Mouse (Mus musculus) lung, postnatal 0 days (tissue): ENCODE data around the gene Tubg1. TPM values are rescaled to one million over a fixed set of nuclear protein-coding genes. Genes with fewer than 3 reads are reported as not detected.

Experiments used
- ATAC-seq: fragments of 200-750 bp; cut with Nextera tagmentation; 2 replicates; pipeline ENCODE4 v1.8.0; 2017; ENCODE audit warnings: moderate library complexity
- DNase-seq: peaks from one replicate; pipeline ENCODE4 v3.0.0-alpha.2; 2016; ENCODE audit warnings: low spot score
- H3K27ac ChIP-seq: fragments of 300-500 bp; sonication (generic); 2 replicates; pipeline ENCODE4 v1.5.1; 2014; ENCODE audit warnings: antibody characterized with exemption, mild to moderate bottlenecking, low read length, mixed read lengths
- H3K27me3 ChIP-seq: fragments of 300-500 bp; sonication (generic); replicated peaks from 2 replicates; pipeline ENCODE4 v1.6.1; 2014; ENCODE audit warnings: low read length, mixed read lengths; ENCODE audit not compliant: insufficient read depth
- H3K36me3 ChIP-seq: fragments of 300-500 bp; sonication (generic); 2 replicates; pipeline ENCODE4 v1.6.1; 2014; ENCODE audit warnings: low read length, mixed read lengths; ENCODE audit not compliant: insufficient read depth
- H3K4me1 ChIP-seq: fragments of 300-500 bp; sonication (generic); 2 replicates; pipeline ENCODE4 v1.6.1; 2014; ENCODE audit warnings: antibody characterized with exemption, low read depth, low read length, mixed read lengths; ENCODE audit not compliant: insufficient read depth
- H3K4me2 ChIP-seq: fragments of 300-500 bp; sonication (generic); replicated peaks from 2 replicates; pipeline ENCODE4 v1.6.1; 2014; ENCODE audit warnings: low read depth, mild to moderate bottlenecking, low read length, moderate library complexity, mixed read lengths
- H3K4me3 ChIP-seq: fragments of 300-500 bp; sonication (generic); 2 replicates; pipeline ENCODE4 v1.5.1; 2014; ENCODE audit warnings: low read depth, low read length
- H3K9ac ChIP-seq: fragments of 300-500 bp; sonication (generic); replicated peaks from 2 replicates; pipeline ENCODE4 v1.6.1; 2014; ENCODE audit warnings: low read depth, mild to moderate bottlenecking
- H3K9me3 ChIP-seq: fragments of 300-500 bp; sonication (generic); 2 replicates; pipeline ENCODE4 v1.6.1; 2016; ENCODE audit warnings: low read length, mixed read lengths
- CTCF ChIP-seq: IDR thresholded peaks from 2 replicates; pipeline ENCODE4 v1.5.1; 2016; ENCODE audit warnings: antibody characterized with exemption, mild to moderate bottlenecking
- EP300 ChIP-seq: IDR thresholded peaks from 2 replicates; pipeline ENCODE4 v1.6.1; 2016; ENCODE audit warnings: antibody characterized with exemption, mild to moderate bottlenecking, control low read depth
- WGBS: fragments of 180-500 bp; shearing (Covaris S2); extraction: QIAGEN DNeasy Blood & Tissue Kit; methylation state at CpG from one replicate; pipeline ENCODE4 v1.1.7; 2014; 5-methylcytosine and 5-hydroxymethylcytosine counted together
- polyA plus RNA-seq: library from polyadenylated mRNA; unstranded; fragments of >200 nt; fragmentation: Nextera tagmentation; extraction: Ambion mirVana; gene quantifications from 2 replicates; pipeline ENCODE4 v1.2.1, GENCODE M21; 2015

Gene Tubg1
- polyA plus RNA-seq, 1 experiment from 2014 or later = 25.8 TPM

- peak; percentile 47 for DNase-seq
- ATAC-seq = peak; percentile 13; the same call in 1 of the 2 replicates
- H3K4me1 ChIP-seq = peaks cover 2% of the 10 kb centered on the region; the same call in 1 of the 2 replicates
- peaks cover 17% of the 10 kb centered on the region; the same call in 1 of the 2 replicates for H3K36me3 ChIP-seq
- no peaks in the 10 kb centered on the region; the same call in 1 of the 2 replicates for H3K27me3 ChIP-seq
- WGBS = 56% methylated on average over 5 of the region's 5 CpGs
- no peak overlapping the region for H3K9ac ChIP-seq
- no peak overlapping the region for H3K4me3 ChIP-seq
- H3K27ac ChIP-seq = 0 out of 2 replicates have a peak overlapping the region, but pooled peaks have one; percentile 10
- no peaks in the 10 kb centered on the region for H3K9me3 ChIP-seq
- H3K4me2 ChIP-seq = no peak overlapping the region
- TF ChIP-seq CTCF = no peak
- peak; percentile 38; the same call in 1 of the 2 replicates for TF ChIP-seq EP300
Observed at GRCm38 (mm10) chr11:101162301-101162700, 42.6 kb downstream of the Tubg1 start.

GRCm38 (mm10) chr11:101162772-101163171 lies 43.0 kb downstream of the Tubg1 start:
- peaks cover 22% of the 10 kb centered on the region for H3K36me3 ChIP-seq
- H3K4me1 ChIP-seq = peaks cover 2% of the 10 kb centered on the region; the same call in 1 of the 2 replicates
- H3K9ac ChIP-seq = no peak overlapping the region
- TF ChIP-seq EP300 (no peak), CTCF (no peak)
- no peak overlapping the region for H3K4me2 ChIP-seq
- peak; percentile 34 for ATAC-seq
- H3K9me3 ChIP-seq = no peaks in the 10 kb centered on the region
- H3K27me3 ChIP-seq = no peaks in the 10 kb centered on the region; the same call in 1 of the 2 replicates
- H3K27ac ChIP-seq = peak overlapping the region; percentile 10; the same call in 1 of the 2 replicates
- 51% methylated on average over 5 of the region's 5 CpGs for WGBS
- H3K4me3 ChIP-seq = no peak overlapping the region
- DNase-seq = peak; percentile 73

GRCm38 (mm10) chr11:101163476-101164350 lies 44.0 kb downstream of the Tubg1 start:
- no peak overlapping the region for H3K4me3 ChIP-seq
- DNase-seq = no peak
- H3K4me1 ChIP-seq = peaks cover 6% of the 10 kb centered on the region; the same call in 1 of the 2 replicates
- no peak overlapping the region; the same call in 1 of the 2 replicates for H3K27ac ChIP-seq
- no peak for ATAC-seq
- no peaks in the 10 kb centered on the region for H3K9me3 ChIP-seq
- TF ChIP-seq EP300 = no peak
- no peak for TF ChIP-seq CTCF
- no peaks in the 10 kb centered on the region; the same call in 1 of the 2 replicates for H3K27me3 ChIP-seq
- no peak overlapping the region for H3K4me2 ChIP-seq
- H3K9ac ChIP-seq = no peak overlapping the region
- 60% methylated on average over 49 of the region's 49 CpGs for WGBS
- H3K36me3 ChIP-seq = peaks cover 23% of the 10 kb centered on the region

- Histone ChIP-seq H3K4me2 (no peak overlapping the region), H3K27me3 (no peaks in the 10 kb centered on the region; the same call in 1 of the 2 replicates), H3K36me3 (peaks cover 23% of the 10 kb centered on the region), H3K4me1 (peaks cover 12% of the 10 kb centered on the region; the same call in 1 of the 2 replicates), H3K4me3 (no peak overlapping the region), H3K9me3 (no peaks in the 10 kb centered on the region), H3K27ac (no peak overlapping the region), H3K9ac (no peak overlapping the region)
- 42% methylated on average over 21 of the region's 21 CpGs for WGBS
- TF ChIP-seq EP300 (no peak), CTCF (no peak)
- DNase-seq (no peak), ATAC-seq (no peak)
Observed at GRCm38 (mm10) chr11:101164351-101164665, 44.6 kb downstream of the Tubg1 start.

- TF ChIP-seq CTCF = no peak
- TF ChIP-seq EP300 = no peak
- ATAC-seq = peak; percentile 44
- no peak overlapping the region for H3K4me2 ChIP-seq
- H3K9ac ChIP-seq = no peak overlapping the region
- H3K27ac ChIP-seq = no peak overlapping the region
- H3K27me3 ChIP-seq = no peaks in the 10 kb centered on the region; the same call in 1 of the 2 replicates
- peaks cover 23% of the 10 kb centered on the region for H3K36me3 ChIP-seq
- no peak overlapping the region for H3K4me3 ChIP-seq
- WGBS = 42% methylated on average over 35 of the region's 35 CpGs
- peaks cover 14% of the 10 kb centered on the region; the same call in 1 of the 2 replicates for H3K4me1 ChIP-seq
- no peaks in the 10 kb centered on the region for H3K9me3 ChIP-seq
- peak; percentile 73 for DNase-seq
Observed at GRCm38 (mm10) chr11:101164677-101165580, 45.2 kb downstream of the Tubg1 start.
